Mouse (Mus musculus) lung, adult 10 weeks (tissue): Measurements from ENCODE around the gene Olfr519. TPM values are rescaled to one million over a fixed set of nuclear protein-coding genes. Genes with fewer than 3 reads are reported as not detected.

ENCODE experiments used
- polyA plus RNA-seq: library from polyadenylated mRNA; stranded (reverse); fragments of 350-450 nt; fragmentation: Illumina TruSeq; extraction: RNeasy Lipid Tissue Mini Kit (QIAGEN cat#74804); gene quantifications from one replicate; pipeline ENCODE4 v1.2.3, GENCODE M21; 2014; ENCODE audit warnings: low read depth, low replicate concordance; ENCODE audit not compliant: insufficient read depth

The Olfr519 gene
- not detected for polyA plus RNA-seq

DNA sequence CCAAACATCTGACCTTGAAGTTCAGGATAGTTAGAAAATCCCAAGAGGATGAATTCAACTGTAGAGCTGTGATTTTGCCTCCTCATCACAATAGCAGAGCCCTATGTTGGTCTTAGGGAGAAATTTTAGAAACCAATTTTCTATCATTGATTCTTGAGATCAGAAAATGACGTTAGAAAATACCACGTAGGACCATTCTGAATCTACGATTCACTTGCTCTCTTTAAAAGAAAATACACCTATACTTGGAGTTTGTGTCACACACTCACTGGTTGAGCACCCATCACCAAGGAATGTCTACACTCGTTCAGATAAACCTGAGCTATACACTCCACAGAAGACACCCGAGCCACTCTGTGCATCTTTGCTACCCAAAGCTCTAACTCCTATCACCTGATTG lies at the start of gene Olfr519:
TSS of gene Olfr519 (minus strand) at position 101 of the 400 bp plus-strand sequence.

GRCm38 (mm10) chr7:108933794-108934731 lies 39.8 kb upstream of the Olfr519 start, which contains the start of gene Eif3f:
Eif3f (plus strand) TSS chr7:108934417.

DNA sequence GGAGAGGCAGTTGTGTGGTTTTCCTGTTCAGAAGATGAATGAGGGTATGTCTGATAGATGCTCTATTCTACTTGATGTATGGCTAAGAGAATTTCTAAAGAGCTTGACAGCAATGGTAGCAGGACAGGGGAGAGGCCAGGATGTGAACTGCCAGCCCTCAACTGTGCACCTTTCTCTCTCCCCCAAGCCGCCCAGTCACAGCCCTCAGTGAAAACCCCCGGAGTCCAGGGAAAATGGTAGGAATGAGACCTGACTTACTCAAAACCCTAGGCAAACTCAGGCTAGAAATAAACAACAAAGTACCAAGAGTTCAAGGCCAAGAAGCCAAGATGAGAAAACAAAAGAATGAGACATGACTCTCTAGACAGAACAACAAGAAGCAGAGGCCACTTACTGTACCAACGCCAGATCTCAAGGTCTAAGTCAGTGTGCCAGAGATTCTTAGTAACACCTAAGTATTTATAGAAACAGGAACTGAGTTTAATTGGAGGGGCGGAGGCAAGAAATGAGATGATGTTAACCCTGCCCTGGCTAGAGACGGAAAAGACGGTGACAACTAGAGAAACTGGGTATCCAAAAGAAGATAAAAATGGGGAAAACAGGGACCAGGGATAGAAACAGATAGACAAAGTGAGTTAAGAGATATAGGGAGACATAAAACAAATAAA lies 35.6 kb upstream of the Olfr519 start, which contains the start of gene Nlrp10:
TSS of gene Nlrp10 (minus strand) at position 453 of the 668 bp plus-strand sequence.

DNA sequence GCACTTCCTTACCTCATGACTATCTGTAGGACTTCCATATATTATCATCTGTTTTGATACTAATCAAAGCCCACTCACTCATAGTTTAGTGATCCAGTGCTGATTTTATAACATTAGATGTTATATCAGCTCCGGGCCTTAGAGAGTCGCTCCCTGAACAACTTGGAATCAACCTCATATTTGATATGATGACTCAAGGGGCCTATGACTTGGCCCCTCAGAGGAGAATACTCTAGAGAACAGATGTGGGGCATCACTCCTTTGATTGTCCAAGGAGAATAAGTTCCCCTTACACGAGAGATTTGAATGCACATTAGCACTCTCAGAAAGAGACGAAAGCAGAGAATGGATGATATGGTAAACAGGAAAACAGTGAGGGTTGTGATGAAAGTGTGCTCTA lies 9.3 kb downstream of the Olfr519 start, which contains the start of gene Olfr518:
TSS of gene Olfr518 (minus strand) at position 101 of the 400 bp plus-strand sequence.

GRCm38 (mm10) chr7:108872279-108872678 lies 21.9 kb downstream of the Olfr519 start, which contains the start of gene Olfr517:
Olfr517 (minus strand) TSS chr7:108872379.

DNA sequence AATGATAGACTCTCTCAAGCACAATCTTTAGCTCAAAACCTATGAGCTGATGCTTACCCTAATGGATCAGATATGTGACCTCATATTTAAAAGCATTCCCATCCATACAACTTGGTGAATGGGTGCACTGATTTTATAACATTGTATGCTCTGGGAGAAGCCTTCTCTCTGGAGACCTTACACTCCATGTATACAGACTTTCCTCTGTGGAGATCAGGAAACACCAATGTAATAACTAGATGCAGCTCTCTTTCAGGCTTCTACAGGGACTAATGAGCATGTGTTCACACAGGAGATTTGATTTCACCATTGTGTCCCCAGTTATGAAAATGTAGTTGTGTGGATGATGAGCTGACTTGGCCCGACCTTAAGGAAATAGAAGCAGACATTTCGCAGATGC lies 43.8 kb downstream of the Olfr519 start, which contains the start of gene Olfr516:
TSS of gene Olfr516 (minus strand) at position 101 of the 400 bp plus-strand sequence.

Other genes with a start within 250 kb of the Olfr519 start
- not detected for gene Olfr509, start 242.5 kb downstream of the Olfr519 start, polyA plus RNA-seq
- gene Olfr510, start 228.0 kb downstream of the Olfr519 start, polyA plus RNA-seq, result not detected
- gene Olfr512, start 181.1 kb downstream of the Olfr519 start, polyA plus RNA-seq, result not detected
- not detected for gene Olfr513, start 143.4 kb downstream of the Olfr519 start, polyA plus RNA-seq
- not detected for gene Olfr514, start 68.4 kb downstream of the Olfr519 start, polyA plus RNA-seq
- gene Olfr516, start 43.9 kb downstream of the Olfr519 start, polyA plus RNA-seq, result not detected
- gene Olfr517, start 22.0 kb downstream of the Olfr519 start, polyA plus RNA-seq, result not detected
- not detected for gene Olfr518, start 9.4 kb downstream of the Olfr519 start, polyA plus RNA-seq
- gene Nlrp10, start 35.8 kb upstream of the Olfr519 start, polyA plus RNA-seq, result 0.45 TPM
- gene Eif3f, start 40.0 kb upstream of the Olfr519 start, polyA plus RNA-seq, result 107 TPM
- 0.15 TPM for gene Tub, start 55.9 kb upstream of the Olfr519 start, polyA plus RNA-seq
- 1.0 TPM for gene Ric3, start 188.9 kb upstream of the Olfr519 start, polyA plus RNA-seq